Mouse (Mus musculus): ENCODE measurements at regions not wholly inside any gene's neighbourhood (a gene's known extent, or its start where the extent isn't known, plus 50 kb on each side); places are given as distances from the start of the nearest gene placed in this dataset.

- TF ChIP-seq POLR2A (IDR thresholded peaks at IDR 0.05; ENCODE audit: extremely low read depth, insufficient read depth, low read length) (no peak), CTCF (IDR thresholded peaks at IDR 0.05; ENCODE audit: extremely low read depth, insufficient read depth, low read length) (no peak)
These were observed 75.9 kb upstream of the Rasgrp1 start for GRCm38 (mm10) chr2:117418711-117419110.
